Mouse (Mus musculus): ENCODE measurements around the gene Vtn. TPM values are rescaled to one million over a fixed set of nuclear protein-coding genes. Genes with fewer than 3 reads are reported as not detected.

Vtn gene
- total and polyA plus RNA-seq, 2 experiments from 2014 or later = 120 to 139 TPM

DNA sequence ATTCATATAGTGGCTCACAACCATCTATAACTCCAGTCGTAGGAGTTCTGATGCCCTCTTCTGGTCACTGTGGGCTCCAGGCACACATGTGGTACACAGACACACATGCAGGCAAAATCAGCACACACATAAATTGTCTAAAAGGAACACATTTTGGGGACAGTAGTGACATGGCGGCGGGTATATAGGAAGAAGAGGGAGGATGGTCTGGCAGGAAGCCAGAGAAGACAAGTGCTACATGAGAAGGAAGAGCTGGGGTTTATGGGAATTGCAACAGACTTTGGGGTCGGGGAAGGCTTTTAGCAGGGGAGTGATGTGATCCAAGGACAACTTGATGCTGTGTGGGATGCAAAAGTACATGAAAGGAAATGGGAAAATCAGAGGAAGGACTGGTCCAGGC, 35.6 kb downstream of the Vtn start:
- peaks cover 18% of the 10 kb centered on the region for H3K36me3 ChIP-seq (ENCODE audit: insufficient read depth, low read length)
- no peak for ATAC-seq (ENCODE audit: low FRiP score)
- H3K9me3 ChIP-seq (ENCODE audit: low read length) = no peaks in the 10 kb centered on the region
- DNase-seq (ENCODE audit: low spot score) = no peak
- H3K4me2 ChIP-seq (ENCODE audit: low read depth, low read length, poor library complexity, severe bottlenecking) = peak overlapping the region; percentile 76
- 93% methylated on average over 4 of the region's 4 CpGs for WGBS
- peak overlapping the region; percentile 65; the same call in 1 of the 2 replicates for H3K4me3 ChIP-seq (ENCODE audit: low read depth, low read length)
- H3K9ac ChIP-seq (replicated peaks; ENCODE audit: low read length, poor library complexity, severe bottlenecking) = no peak overlapping the region
- H3K27me3 ChIP-seq (ENCODE audit: insufficient read depth, low read length) = no peaks in the 10 kb centered on the region
- no peak overlapping the region for H3K27ac ChIP-seq (ENCODE audit: low read depth, low read length)
- peaks cover 13% of the 10 kb centered on the region; the same call in 1 of the 2 replicates for H3K4me1 ChIP-seq (ENCODE audit: insufficient read depth, low read length)
- peak; percentile 27; the same call in 1 of the 2 replicates for TF ChIP-seq CTCF (IDR thresholded peaks at IDR 0.05)

DNA sequence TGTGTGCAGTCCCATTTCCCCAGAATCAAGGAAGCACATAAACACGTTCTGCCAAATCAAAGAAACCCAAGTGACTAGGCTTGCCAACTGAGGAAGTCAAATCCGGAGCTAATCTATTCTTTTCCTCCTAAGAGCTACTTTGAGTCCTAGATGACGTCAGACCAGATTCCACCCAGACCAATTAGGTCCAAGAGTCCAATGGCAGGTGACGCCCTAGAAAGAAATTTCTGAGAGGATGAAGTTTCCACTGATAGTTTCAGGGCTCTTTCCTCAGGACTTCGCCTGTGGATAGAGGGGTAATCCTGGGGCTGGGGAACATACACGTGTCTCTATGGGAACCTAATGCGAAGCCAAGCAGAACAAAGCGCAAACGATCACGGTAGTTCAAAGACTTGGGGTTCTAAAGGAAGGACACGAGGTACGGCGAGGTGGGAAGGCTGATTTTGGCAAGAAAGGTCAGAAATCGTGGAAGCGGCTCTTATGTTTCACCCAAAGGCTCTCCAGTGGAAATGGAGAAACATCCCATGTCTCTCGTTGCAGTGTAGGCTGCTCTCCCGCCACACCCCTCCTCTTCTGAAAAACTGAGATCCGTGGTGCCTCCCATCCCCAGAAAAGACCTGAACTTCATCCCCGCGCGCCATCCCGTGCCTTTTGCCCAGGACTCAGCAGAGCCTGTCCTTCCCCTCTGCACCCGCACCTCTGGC, 36.6 kb downstream of the Vtn start:
- Histone ChIP-seq H3K27me3 (ENCODE audit: insufficient read depth, low read length) (no peaks in the 10 kb centered on the region), H3K9ac (replicated peaks; ENCODE audit: low read length, poor library complexity, severe bottlenecking) (peak overlapping the region; percentile 69), H3K4me2 (ENCODE audit: low read depth, low read length, poor library complexity, severe bottlenecking) (peak overlapping the region; percentile 76), H3K36me3 (ENCODE audit: insufficient read depth, low read length) (peaks cover 16% of the 10 kb centered on the region), H3K4me3 (ENCODE audit: low read depth, low read length) (peak overlapping the region; percentile 65), H3K27ac (ENCODE audit: low read depth, low read length) (peak overlapping the region; percentile 86), H3K4me1 (ENCODE audit: insufficient read depth, low read length) (peaks cover 13% of the 10 kb centered on the region; the same call in 1 of the 2 replicates), H3K9me3 (ENCODE audit: low read length) (no peaks in the 10 kb centered on the region)
- DNase-seq (ENCODE audit: low spot score) (peak; percentile 49), ATAC-seq (ENCODE audit: low FRiP score) (peak; percentile 66)
- under 1% methylated on average over 23 of the region's 23 CpGs for WGBS
- no peak for TF ChIP-seq CTCF (IDR thresholded peaks at IDR 0.05)

DNA sequence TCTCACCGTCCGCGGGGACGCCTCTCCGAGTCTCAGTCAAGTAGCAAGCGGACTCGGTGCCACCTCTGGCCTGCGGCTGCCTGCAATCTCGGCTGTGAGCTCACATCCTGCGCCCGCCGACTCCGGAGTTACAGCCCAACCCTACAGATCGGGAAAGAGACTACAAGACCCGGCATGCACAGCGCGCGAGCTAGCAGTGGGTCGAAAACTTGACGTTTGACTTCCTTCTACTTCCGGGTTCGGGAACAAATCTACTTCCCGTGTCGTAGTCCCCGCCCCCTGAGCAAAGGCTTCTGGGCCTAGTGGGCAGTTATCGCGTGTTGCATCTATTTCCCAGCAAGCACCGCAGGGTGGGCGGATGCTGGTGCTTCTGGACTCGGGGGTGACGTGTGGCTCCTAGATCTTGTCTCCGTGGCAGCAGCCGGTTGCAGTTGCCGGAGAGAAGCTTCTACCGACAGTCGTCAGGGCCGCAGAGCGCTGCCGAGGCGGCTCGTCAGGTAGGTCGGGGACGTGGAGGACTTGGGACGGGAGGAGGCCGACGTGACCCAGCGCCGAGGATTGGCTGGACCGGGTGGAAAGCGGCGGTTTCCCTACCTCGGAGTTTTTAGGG, 37.3 kb downstream of the Vtn start, which contains the start of the genes Tnfaip1 and Ift20:
TSS of gene Tnfaip1 (minus strand) at position 253 of the 610 bp plus-strand sequence.
TSS of gene Ift20 (plus strand) at position 282 of the 610 bp plus-strand sequence.
- peak; percentile 96 for ATAC-seq (ENCODE audit: low FRiP score)
- under 1% methylated on average over 52 of the region's 52 CpGs for WGBS
- peak within 1 kb of the TSS; percentile 76 for H3K4me2 ChIP-seq (ENCODE audit: low read depth, low read length, poor library complexity, severe bottlenecking)

DNA sequence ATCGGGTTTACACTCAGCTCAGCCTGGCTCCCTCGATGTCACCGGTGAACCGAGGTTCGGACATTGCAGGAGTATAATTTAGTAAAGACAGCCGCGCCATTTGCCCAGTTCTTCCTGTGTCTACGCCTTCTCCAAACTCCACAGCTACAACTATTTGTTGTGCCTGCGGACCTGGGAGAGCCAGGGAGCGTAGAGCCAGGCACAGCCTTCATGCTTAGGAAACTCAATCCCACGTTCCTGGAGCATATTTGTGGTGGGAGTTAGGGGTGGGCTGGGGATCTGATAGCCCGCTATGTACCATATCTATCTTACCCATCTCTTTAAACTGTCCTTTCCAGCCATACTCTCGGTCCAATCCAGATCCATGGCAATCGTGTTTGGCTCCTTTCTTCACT, 37.8 kb downstream of the Vtn start:
- 2% methylated on average over 14 of the region's 14 CpGs for WGBS
- Histone ChIP-seq H3K9me3 (ENCODE audit: low read length) (no peaks in the 10 kb centered on the region), H3K4me3 (ENCODE audit: low read depth, low read length) (peak overlapping the region; percentile 65), H3K27ac (ENCODE audit: low read depth, low read length) (peak overlapping the region; percentile 81), H3K27me3 (ENCODE audit: insufficient read depth, low read length) (no peaks in the 10 kb centered on the region), H3K4me2 (ENCODE audit: low read depth, low read length, poor library complexity, severe bottlenecking) (peak overlapping the region; percentile 63), H3K9ac (replicated peaks; ENCODE audit: low read length, poor library complexity, severe bottlenecking) (peak overlapping the region; percentile 71), H3K36me3 (ENCODE audit: insufficient read depth, low read length) (peaks cover 22% of the 10 kb centered on the region), H3K4me1 (ENCODE audit: insufficient read depth, low read length) (peaks cover 13% of the 10 kb centered on the region; the same call in 1 of the 2 replicates)
- TF ChIP-seq CTCF (IDR thresholded peaks at IDR 0.05) = no peak
- peak; percentile 12; the same call in 1 of the 2 replicates for ATAC-seq (ENCODE audit: low FRiP score)
- no peak for DNase-seq (ENCODE audit: low spot score)

More for the DNA sequence above, 37.3 kb downstream of the Vtn start, which contains the start of the genes Tnfaip1 and Ift20:
- Histone ChIP-seq H3K27me3 (ENCODE audit: insufficient read depth, low read length) (no peaks in the 10 kb centered on the region), H3K4me1 (ENCODE audit: insufficient read depth, low read length) (peaks cover 13% of the 10 kb centered on the region; the same call in 1 of the 2 replicates), H3K36me3 (ENCODE audit: insufficient read depth, low read length) (peaks cover 22% of the 10 kb centered on the region), H3K9me3 (ENCODE audit: low read length) (no peaks in the 10 kb centered on the region), H3K27ac (ENCODE audit: low read depth, low read length) (peak within 1 kb of the TSS; percentile 86), H3K4me3 (ENCODE audit: low read depth, low read length) (peak within 1 kb of the TSS; percentile 65), H3K9ac (replicated peaks; ENCODE audit: low read length, poor library complexity, severe bottlenecking) (peak within 1 kb of the TSS; percentile 71)
- peak; percentile 100 for DNase-seq (ENCODE audit: low spot score)
- peak; percentile 16; the same call in 1 of the 2 replicates for TF ChIP-seq CTCF (IDR thresholded peaks at IDR 0.05)

DNA sequence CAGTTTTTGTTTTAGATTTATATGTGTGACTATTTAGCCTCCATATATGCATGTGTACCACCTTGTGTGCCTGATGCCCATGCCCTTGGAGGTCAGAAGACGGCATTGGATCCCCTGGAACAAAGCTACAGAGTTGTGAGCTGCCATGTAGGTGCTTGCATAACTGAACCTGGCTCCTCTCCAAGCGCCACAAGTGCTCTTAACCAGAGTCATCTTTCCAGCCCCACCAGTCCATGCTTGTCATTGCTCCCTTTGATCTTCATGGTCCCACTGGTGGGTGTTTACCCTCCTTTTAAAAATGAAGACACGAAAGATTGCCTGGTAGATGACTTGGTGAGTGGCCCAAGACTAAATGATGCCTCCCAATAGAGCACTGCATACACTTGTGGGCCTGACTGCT, 41.5 kb downstream of the Vtn start:
- no peak overlapping the region for H3K27ac ChIP-seq (ENCODE audit: low read depth, low read length)
- H3K4me1 ChIP-seq (ENCODE audit: insufficient read depth, low read length) = peaks cover 7% of the 10 kb centered on the region; the same call in 1 of the 2 replicates
- no peak for ATAC-seq (ENCODE audit: low FRiP score)
- DNase-seq (ENCODE audit: low spot score) = no peak
- no peak overlapping the region for H3K4me2 ChIP-seq (ENCODE audit: low read depth, low read length, poor library complexity, severe bottlenecking)
- 86% methylated on average over 3 of the region's 3 CpGs for WGBS
- H3K4me3 ChIP-seq (ENCODE audit: low read depth, low read length) = no peak overlapping the region
- H3K27me3 ChIP-seq (ENCODE audit: insufficient read depth, low read length) = no peaks in the 10 kb centered on the region
- no peaks in the 10 kb centered on the region for H3K9me3 ChIP-seq (ENCODE audit: low read length)
- no peak for TF ChIP-seq CTCF (IDR thresholded peaks at IDR 0.05)
- no peak overlapping the region for H3K9ac ChIP-seq (replicated peaks; ENCODE audit: low read length, poor library complexity, severe bottlenecking)
- peaks cover 35% of the 10 kb centered on the region for H3K36me3 ChIP-seq (ENCODE audit: insufficient read depth, low read length)

Data from midbrain, postnatal 0 days (tissue).